Mouse (Mus musculus) kidney, adult 2 months (tissue): ENCODE measurements around the gene Fam76a. TPM values are rescaled to one million over a fixed set of nuclear protein-coding genes. Genes with fewer than 3 reads are reported as not detected.

Source experiments
- DNase-seq: peaks from one replicate; pipeline ENCODE4 v3.0.0; 2021
- H3K27ac ChIP-seq: fragments of 200-500 bp; 2 replicates; pipeline ENCODE4 v1.5.1; 2012; ENCODE audit warnings: low read depth, low read length, control low read depth, inconsistent platforms; ENCODE audit not compliant: insufficient read depth
- H3K27me3 ChIP-seq: fragments of 200-500 bp; replicated peaks from 2 replicates; pipeline ENCODE4 v1.6.1; 2012; ENCODE audit warnings: mild to moderate bottlenecking, moderate library complexity, low read length, inconsistent platforms; ENCODE audit not compliant: control insufficient read depth, insufficient read depth
- H3K36me3 ChIP-seq: fragments of 200-500 bp; 2 replicates; pipeline ENCODE4 v1.6.1; 2012; ENCODE audit warnings: mild to moderate bottlenecking, moderate library complexity, low read length, inconsistent platforms; ENCODE audit not compliant: control insufficient read depth, insufficient read depth
- H3K4me1 ChIP-seq: fragments of 200-500 bp; 2 replicates; pipeline ENCODE4 v1.6.1; 2011; ENCODE audit warnings: low read length; ENCODE audit not compliant: control insufficient read depth, insufficient read depth
- H3K4me3 ChIP-seq: fragments of 200-500 bp; 2 replicates; pipeline ENCODE4 v1.5.1; 2011; ENCODE audit warnings: mild to moderate bottlenecking, low read depth, low read length, control low read depth; ENCODE audit not compliant: insufficient read depth
- CTCF ChIP-seq: fragments of 200-500 bp; conservative IDR thresholded peaks from 2 replicates; pipeline ENCODE4 v1.5.1; 2011; ENCODE audit warnings: low read depth, mild to moderate bottlenecking, control low read depth, low read length, moderate library complexity, mixed read lengths; ENCODE audit not compliant: insufficient read depth, insufficient read length
- POLR2A ChIP-seq: fragments of 200-500 bp; IDR thresholded peaks from one replicate; pipeline ENCODE4 v1.6.1; 2011; ENCODE audit warnings: low read depth, low read length, control low read depth
- WGBS: fragments of 180-500 bp; shearing (Covaris S2); methylation state at CpG from one replicate; pipeline ENCODE4 v1.1.7; 2018; 5-methylcytosine and 5-hydroxymethylcytosine counted together
- polyA plus RNA-seq: library from polyadenylated mRNA; depleted of rRNA; stranded (reverse); fragments of >200 nt; gene quantifications from 2 replicates; pipeline ENCODE4 v1.2.3, GENCODE M21; 2012; rRNA removed

Gene Fam76a
- polyA plus RNA-seq = 15.9 and 16.6 TPM in 2 replicates

DNA sequence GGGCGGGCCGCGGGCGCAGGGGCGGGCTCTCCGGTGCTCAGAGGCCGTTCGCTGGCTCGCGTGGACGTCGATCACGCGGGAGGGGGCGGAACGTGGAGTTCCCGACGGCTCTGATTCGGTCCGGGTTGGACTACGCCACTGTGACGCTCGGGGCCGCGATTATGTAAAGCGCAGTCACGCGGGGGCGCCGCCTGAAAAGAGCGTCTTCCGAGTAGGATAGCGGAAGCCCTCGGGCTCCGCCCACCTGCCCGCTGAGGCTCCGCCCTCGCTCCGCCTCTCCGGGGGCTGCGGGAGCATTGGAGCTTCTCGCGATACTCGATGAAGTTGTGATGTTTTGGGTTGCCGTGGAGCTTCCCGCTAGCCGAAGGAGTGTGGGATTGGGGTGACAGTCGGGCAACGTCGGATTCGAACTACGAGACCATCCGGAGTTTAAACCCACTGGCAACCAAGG lies at the start of gene Fam76a:
Gene Fam76a (minus strand): TSS at position 1 of the 451 bp plus-strand sequence.
- under 1% methylated on average over 53 of the region's 53 CpGs for WGBS
- peak within 1 kb of the TSS; percentile 95 for H3K27ac ChIP-seq
- TF ChIP-seq CTCF = no peak
- TF ChIP-seq POLR2A = peak; percentile 36

DNA sequence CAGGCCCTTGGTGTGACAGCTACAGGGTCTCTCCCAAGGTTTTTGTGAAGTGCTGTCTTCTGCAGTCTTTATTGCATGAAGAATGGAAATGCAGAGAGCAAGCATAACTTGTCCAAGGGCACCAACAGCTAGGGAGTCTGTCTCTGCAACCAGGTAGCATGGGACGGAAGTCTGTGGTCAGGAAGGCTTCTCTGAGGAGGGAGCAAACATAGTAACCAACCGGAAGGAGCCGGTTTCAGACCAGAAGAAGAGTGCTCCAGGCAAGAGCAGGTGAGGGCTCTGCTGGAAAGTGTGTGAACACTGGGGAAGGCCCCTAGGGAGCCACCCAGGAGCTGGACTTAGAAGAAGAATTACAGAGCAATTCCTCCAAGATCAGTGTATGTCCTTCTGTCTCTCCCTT lies 49.7 kb upstream of the Fam76a start:
- no peak overlapping the region for H3K27ac ChIP-seq

More for the DNA sequence above, at the start of gene Fam76a:
- peak within 1 kb of the TSS; percentile 87 for H3K4me3 ChIP-seq
- H3K36me3 ChIP-seq = no peaks in the 10 kb centered on the region
- peak; percentile 100 for DNase-seq
- no peaks in the 10 kb centered on the region for H3K27me3 ChIP-seq
- H3K4me1 ChIP-seq = peaks cover 8% of the 10 kb centered on the region; the same call in 1 of the 2 replicates

DNA sequence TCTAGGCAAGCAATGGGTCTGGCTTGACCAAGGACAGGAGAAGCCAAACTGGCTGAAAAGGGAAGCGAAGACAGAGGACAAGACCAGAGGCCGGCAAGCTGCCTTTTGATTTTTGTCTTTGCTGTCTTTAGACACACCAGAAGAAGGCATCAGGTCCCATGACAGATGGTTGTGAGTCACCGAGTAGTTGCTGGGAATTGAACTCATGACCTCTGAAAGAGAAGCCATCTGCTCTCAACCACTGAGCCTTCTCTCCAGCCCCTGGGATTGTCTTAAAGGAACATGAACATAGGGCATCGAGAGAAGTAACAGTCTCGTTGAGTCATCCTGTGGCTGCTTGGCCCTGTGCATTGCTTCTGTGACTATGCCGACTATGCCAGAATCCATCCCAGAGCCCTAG lies 49.2 kb upstream of the Fam76a start:
- Histone ChIP-seq H3K4me3 (no peak overlapping the region), H3K36me3 (no peaks in the 10 kb centered on the region), H3K4me1 (peaks cover 17% of the 10 kb centered on the region), H3K27ac (no peak overlapping the region), H3K27me3 (no peaks in the 10 kb centered on the region)
- no peak for TF ChIP-seq CTCF
- TF ChIP-seq POLR2A = no peak
- DNase-seq = no peak
- 79% methylated on average over 6 of the region's 6 CpGs for WGBS

More for the DNA sequence above, 49.7 kb upstream of the Fam76a start:
- Histone ChIP-seq H3K36me3 (no peaks in the 10 kb centered on the region), H3K4me1 (peaks cover 22% of the 10 kb centered on the region), H3K4me3 (no peak overlapping the region), H3K27me3 (no peaks in the 10 kb centered on the region)
- WGBS = 71% methylated on average over 3 of the region's 3 CpGs
- DNase-seq = peak; percentile 21
- no peak for TF ChIP-seq CTCF
- TF ChIP-seq POLR2A = no peak

DNA sequence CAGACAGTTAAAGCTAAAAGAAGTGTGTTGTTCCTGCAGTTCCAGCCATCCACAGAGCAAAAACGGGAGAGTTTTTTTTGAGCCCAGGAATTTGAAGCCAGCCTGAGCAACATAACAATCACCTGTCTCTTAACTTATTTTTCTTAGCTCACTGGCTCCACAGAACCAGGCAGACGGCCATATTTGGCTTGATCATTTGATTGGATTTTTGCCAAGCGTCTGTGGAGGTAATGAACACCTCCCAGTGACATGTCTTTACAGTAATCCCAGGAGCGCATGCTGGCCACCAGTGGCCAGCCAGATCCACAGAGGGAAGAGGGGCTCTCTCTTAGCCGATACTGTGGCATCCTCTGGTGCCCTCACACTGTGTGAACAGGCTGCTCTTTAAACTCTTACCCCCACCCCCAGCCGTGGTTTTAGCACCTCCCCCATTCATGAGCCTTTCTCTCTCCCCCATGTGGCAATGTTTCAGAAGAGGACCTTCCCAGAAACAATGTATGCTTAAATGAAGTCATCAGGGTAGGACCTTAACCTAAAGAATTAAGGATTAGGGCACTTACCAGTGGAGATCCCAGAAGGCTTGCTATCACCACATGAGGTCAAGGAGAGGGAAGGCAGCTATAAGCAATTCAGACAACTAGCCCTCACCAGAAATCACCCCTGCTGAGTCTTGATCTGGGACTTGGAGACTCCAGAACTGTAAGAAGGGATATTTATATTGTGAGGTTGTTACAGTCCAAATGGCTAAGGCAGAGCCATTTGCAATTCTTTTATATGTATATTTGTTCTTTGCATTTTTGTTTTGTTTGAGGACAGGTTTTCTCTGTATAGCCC lies 46.0 kb upstream of the Fam76a start:
- 57% methylated on average over 6 of the region's 6 CpGs for WGBS
- H3K4me3 ChIP-seq = no peak overlapping the region
- TF ChIP-seq POLR2A (no peak), CTCF (no peak)
- H3K36me3 ChIP-seq = no peaks in the 10 kb centered on the region
- no peak for DNase-seq
- H3K27ac ChIP-seq = no peak overlapping the region
- no peaks in the 10 kb centered on the region for H3K27me3 ChIP-seq
- peaks cover 2% of the 10 kb centered on the region; the same call in 1 of the 2 replicates for H3K4me1 ChIP-seq

DNA sequence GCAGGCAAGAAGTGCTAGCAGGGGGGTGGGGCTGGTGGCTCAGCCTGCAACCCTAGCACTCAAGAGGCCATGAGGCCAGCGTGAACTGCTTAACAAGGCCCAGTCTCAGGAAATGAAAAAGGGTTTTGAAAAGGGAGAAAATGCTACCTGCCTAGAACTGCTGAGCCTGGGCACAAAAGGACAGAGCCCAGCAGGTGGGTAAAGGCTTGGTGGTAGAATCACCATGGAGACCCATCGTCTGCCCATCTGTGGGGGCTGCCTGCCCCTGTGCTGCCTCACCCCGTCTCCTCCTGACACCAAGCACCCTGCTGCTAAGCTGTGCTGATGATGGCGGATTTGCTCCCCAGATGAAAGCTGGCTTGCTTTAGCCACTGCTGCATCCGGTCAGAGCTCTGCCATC lies 42.1 kb upstream of the Fam76a start:
- WGBS = 86% methylated on average over 5 of the region's 5 CpGs
- DNase-seq = no peak
- Histone ChIP-seq H3K4me3 (no peak overlapping the region), H3K27ac (no peak overlapping the region), H3K27me3 (no peaks in the 10 kb centered on the region), H3K4me1 (peaks cover 12% of the 10 kb centered on the region), H3K36me3 (no peaks in the 10 kb centered on the region)
- TF ChIP-seq POLR2A = no peak
- TF ChIP-seq CTCF = no peak

DNA sequence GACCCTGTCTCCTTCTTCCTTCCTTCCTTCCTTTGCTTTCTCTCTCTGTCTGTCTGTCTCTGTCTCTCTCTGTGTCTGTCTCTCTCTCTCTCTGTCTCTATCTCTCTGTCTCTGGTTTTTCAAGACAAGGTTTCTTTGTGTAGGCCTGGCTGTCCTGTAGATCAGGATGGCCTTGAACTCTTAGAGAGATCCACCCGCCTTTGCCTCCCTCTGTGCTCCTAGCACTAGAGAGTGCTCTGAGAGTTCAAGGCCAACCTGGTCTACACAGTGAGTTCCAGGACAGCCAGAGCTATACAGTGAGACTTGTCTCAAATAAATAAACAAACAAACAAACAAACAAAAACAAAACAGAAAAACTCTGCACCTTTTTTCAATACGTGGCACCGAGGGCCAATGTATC lies 41.7 kb upstream of the Fam76a start:
- Histone ChIP-seq H3K27me3 (no peaks in the 10 kb centered on the region), H3K4me3 (no peak overlapping the region), H3K36me3 (no peaks in the 10 kb centered on the region), H3K4me1 (peaks cover 12% of the 10 kb centered on the region), H3K27ac (no peak overlapping the region)
- TF ChIP-seq POLR2A = no peak
- no peak for TF ChIP-seq CTCF
- DNase-seq = no peak
- WGBS = 89% methylated on average over 3 of the region's 3 CpGs

DNA sequence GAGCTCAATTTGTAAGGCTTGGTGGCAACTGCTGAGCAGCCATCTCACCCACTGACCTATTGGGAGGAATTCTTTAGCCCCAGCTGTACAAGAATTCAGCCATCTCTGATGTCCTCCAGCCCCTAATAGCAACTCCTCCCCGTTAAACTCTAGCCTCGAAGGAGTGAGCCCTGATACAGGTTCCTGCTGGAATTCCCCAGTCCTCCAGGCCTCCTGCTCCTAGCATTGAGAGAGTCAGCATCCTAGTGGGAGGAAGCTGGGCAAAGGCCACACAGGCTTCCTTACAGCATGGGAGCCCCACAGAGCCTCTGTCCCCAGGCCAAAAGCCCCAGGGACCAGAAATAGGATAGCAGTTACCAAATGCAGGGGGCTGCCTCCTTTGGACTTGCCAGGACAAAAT lies 41.1 kb upstream of the Fam76a start:
- Histone ChIP-seq H3K27ac (no peak overlapping the region), H3K4me1 (peaks cover 12% of the 10 kb centered on the region), H3K36me3 (no peaks in the 10 kb centered on the region), H3K4me3 (no peak overlapping the region), H3K27me3 (no peaks in the 10 kb centered on the region)
- WGBS = 37% methylated on average over 2 of the region's 2 CpGs
- TF ChIP-seq POLR2A (no peak), CTCF (no peak)
- no peak for DNase-seq
